Mouse (Mus musculus) kidney, embryonic 16.5 days (tissue): ENCODE data around the gene Gm29735. TPM values are rescaled to one million over a fixed set of nuclear protein-coding genes. Genes with fewer than 3 reads are reported as not detected.
"Not testable (repeated sequence)": the region's sequence is repeated elsewhere in the genome, so short reads cannot be mapped to it uniquely, and the experiment has no call there.

ENCODE experiments used
- ATAC-seq: fragments of 200-750 bp; cut with Nextera tagmentation; 2 replicates; pipeline ENCODE4 v1.8.0; 2017; ENCODE audit warnings: moderate TSS enrichment; ENCODE audit not compliant: low FRiP score, low TSS enrichment
- H3K27ac ChIP-seq: fragments of 300-500 bp; sonication (generic); 2 replicates; pipeline ENCODE4 v1.5.1; 2014; ENCODE audit warnings: low read length
- H3K27me3 ChIP-seq: fragments of 300-500 bp; sonication (generic); 2 replicates; pipeline ENCODE4 v1.6.1; 2014; ENCODE audit warnings: low read length, control low read depth, mixed read lengths; ENCODE audit not compliant: insufficient read depth
- H3K36me3 ChIP-seq: fragments of 300-500 bp; sonication (generic); 2 replicates; pipeline ENCODE4 v1.6.1; 2014; ENCODE audit warnings: low read length, control low read depth, mixed read lengths; ENCODE audit not compliant: insufficient read depth
- H3K4me1 ChIP-seq: fragments of 300-500 bp; sonication (generic); 2 replicates; pipeline ENCODE4 v1.6.1; 2014; ENCODE audit warnings: low read length, control low read depth, mixed read lengths; ENCODE audit not compliant: insufficient read depth
- H3K4me2 ChIP-seq: fragments of 300-500 bp; sonication (generic); replicated peaks from 2 replicates; pipeline ENCODE4 v1.6.1; 2014; ENCODE audit warnings: low read depth, low read length
- H3K4me3 ChIP-seq: fragments of 300-500 bp; sonication (generic); 2 replicates; pipeline ENCODE4 v1.5.1; 2014; ENCODE audit warnings: mild to moderate bottlenecking, low read length
- H3K9ac ChIP-seq: fragments of 300-500 bp; sonication (generic); replicated peaks from 2 replicates; pipeline ENCODE4 v1.6.1; 2014; ENCODE audit warnings: low read length
- H3K9me3 ChIP-seq: fragments of 300-500 bp; sonication (generic); 2 replicates; pipeline ENCODE4 v1.6.1; 2016; ENCODE audit warnings: low read length, control low read depth
- WGBS: fragments of 180-500 bp; shearing (Covaris S2); extraction: QIAGEN DNeasy Blood & Tissue Kit; methylation state at CpG from one replicate; pipeline ENCODE4 v1.1.7; 2014; 5-methylcytosine and 5-hydroxymethylcytosine counted together
- polyA plus RNA-seq: library from polyadenylated mRNA; unstranded; fragments of >200 nt; fragmentation: Nextera tagmentation; extraction: Ambion mirVana; gene quantifications from 2 replicates; pipeline ENCODE4 v1.2.1, GENCODE M21; 2015

Gm29735 gene
- polyA plus RNA-seq, 1 experiment from 2014 or later, result not detected

DNA sequence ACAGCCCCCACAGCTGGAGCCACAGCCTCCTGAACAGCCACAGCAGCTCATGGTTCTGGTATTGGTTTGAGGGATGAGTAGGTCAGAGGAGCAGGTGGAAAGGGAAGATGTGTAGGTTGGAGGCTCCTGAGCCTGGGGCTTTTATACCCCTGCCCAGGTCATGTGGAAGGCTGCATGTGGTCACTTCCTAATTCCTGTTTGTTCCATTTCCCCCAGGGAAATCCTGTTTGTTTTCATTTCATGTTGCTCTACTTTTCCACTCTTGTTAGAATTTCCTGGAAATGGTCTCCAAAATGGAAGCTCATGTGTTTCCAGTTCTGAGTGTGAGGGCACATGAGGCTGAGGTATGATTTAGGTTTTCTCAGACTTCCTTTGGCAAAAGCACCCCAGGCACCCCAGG lies 8.7 kb upstream of the Gm29735 start, which contains the start of gene Gm4553:
Gene Gm4553 (minus strand): TSS at position 101 of the 400 bp plus-strand sequence.
- not testable (repeated sequence) for H3K27ac ChIP-seq, H3K4me2 ChIP-seq, ATAC-seq, H3K9ac ChIP-seq, H3K9me3 ChIP-seq, H3K4me1 ChIP-seq, H3K27me3 ChIP-seq, H3K4me3 ChIP-seq, H3K36me3 ChIP-seq

DNA sequence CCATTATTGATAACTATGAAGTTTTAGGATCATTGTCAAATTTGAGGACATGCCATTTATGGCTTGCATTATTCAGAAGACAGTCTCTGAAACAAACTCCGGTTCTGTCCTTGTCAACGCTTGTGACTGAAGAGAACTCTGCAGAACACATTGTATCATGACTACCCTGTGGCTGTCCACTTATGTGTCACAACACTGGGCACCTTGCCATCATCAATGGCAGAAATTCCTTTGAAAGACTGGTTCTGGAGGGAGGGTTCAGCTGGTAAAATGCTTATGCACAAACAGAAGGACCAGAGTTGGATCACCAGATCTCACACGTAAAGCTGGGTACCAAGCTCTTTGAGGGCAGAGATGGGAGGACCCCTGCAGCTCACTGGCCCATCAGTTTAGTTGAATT lies 2.5 kb upstream of the Gm29735 start:
- Histone ChIP-seq H3K36me3 (no peaks in the 10 kb centered on the region), H3K27me3 (no peaks in the 10 kb centered on the region), H3K4me1 (no peaks in the 10 kb centered on the region), H3K4me2 (no peak overlapping the region), H3K9ac (no peak overlapping the region), H3K9me3 (no peaks in the 10 kb centered on the region), H3K4me3 (no peak overlapping the region), H3K27ac (no peak overlapping the region)
- ATAC-seq, result no peak
- WGBS, result 95% methylated on average over 3 of the region's 3 CpGs

DNA sequence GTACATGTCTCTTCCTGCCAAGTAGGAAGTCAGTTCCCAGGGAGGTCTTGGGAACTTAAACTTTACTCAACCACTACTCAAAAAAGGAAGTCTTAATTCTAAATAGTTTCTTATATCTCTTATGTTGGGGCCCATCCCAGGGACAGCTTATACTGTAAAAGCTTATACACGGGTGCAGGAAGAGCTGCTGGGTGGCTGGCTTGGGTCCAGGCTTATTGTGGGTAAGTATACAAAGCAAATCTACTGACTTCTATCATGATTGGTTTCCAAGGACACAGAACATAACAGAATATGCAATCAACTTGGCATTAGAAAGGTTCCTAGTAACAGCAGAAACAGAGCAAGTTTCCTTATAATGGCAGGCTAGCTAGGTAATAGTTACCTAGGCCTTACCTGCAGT lies 1.6 kb downstream of the Gm29735 start:
- Histone ChIP-seq H3K9ac (no peak overlapping the region), H3K9me3 (no peaks in the 10 kb centered on the region), H3K4me3 (no peak overlapping the region), H3K4me1 (no peaks in the 10 kb centered on the region), H3K4me2 (no peak overlapping the region), H3K36me3 (no peaks in the 10 kb centered on the region), H3K27me3 (no peaks in the 10 kb centered on the region), H3K27ac (no peak overlapping the region)
- WGBS, result 69% methylated on average over 1 of the region's 1 CpGs
- ATAC-seq, result no peak

DNA sequence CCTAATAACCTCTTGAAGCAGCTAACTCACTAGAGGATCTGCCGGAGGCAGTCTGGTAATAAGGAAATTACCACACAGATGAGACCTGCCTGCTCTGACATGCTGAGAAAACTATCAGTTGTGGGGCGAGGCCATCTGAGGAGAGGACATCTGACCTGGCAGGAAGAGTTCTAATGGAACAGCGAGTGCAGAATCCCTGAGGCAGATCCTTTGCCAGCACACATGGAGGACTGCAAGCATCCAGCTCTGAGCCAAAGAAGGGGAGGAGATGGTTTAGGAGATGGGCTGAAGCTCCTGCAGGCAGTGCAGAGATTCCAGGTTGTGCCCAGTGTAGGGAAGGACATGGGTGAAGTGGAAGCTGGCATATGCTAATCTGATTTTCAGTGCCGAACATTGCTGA lies 4.7 kb downstream of the Gm29735 start:
- H3K36me3 ChIP-seq, result no peaks in the 10 kb centered on the region
- H3K9me3 ChIP-seq, result no peaks in the 10 kb centered on the region
- no peak for ATAC-seq
- H3K4me3 ChIP-seq, result no peak overlapping the region
- no peak overlapping the region for H3K4me2 ChIP-seq
- H3K27me3 ChIP-seq, result no peaks in the 10 kb centered on the region
- 81% methylated on average over 4 of the region's 4 CpGs for WGBS
- no peak overlapping the region for H3K27ac ChIP-seq
- H3K9ac ChIP-seq, result no peak overlapping the region
- no peaks in the 10 kb centered on the region for H3K4me1 ChIP-seq

DNA sequence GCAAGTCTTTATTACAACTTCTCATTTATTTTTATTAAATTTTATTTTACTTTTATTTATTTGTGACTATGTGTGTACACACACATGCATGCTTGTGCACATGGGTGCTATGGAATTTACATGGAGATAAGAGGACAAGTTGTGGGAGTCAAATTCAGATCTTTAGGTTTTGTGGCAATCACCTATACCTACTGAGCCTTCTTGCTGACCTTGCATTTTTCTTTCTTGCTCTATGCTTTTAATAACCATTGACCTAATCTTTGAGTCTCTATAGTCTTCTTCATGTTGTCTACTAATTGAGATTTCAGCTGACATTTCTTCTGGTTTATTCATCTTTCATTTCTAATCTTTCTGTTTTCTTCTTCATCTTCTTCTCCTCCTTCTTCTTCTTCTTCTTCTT lies 8.3 kb downstream of the Gm29735 start:
- no peak overlapping the region for H3K9ac ChIP-seq
- no peak for ATAC-seq
- H3K9me3 ChIP-seq, result no peaks in the 10 kb centered on the region

DNA sequence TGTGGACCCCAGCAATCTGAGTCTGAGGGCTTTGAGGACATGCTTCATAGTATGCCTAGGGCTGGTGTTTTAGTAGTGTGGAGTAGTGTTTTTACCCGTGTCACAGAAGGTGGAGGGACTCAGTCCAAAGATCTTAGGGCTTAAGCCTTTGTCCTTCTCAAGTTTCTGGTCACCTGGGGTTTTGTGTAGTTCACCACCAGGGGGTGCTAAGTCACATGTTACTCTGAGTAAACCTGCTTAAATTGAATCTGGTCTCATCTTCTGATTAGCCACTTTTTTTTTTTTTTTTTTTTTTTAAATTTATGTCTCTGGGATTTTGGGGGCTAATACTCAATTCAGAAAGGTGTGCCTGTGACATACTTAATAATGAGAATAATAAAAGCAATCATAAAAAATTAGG lies 10.9 kb downstream of the Gm29735 start:
- H3K36me3 ChIP-seq, result no peaks in the 10 kb centered on the region
- no peak overlapping the region for H3K4me2 ChIP-seq
- H3K9me3 ChIP-seq, result no peaks in the 10 kb centered on the region
- no peaks in the 10 kb centered on the region for H3K4me1 ChIP-seq
- H3K27ac ChIP-seq, result no peak overlapping the region
- WGBS, result 0% methylated on average over 1 of the region's 1 CpGs
- H3K9ac ChIP-seq, result no peak overlapping the region
- no peak overlapping the region for H3K4me3 ChIP-seq
- no peaks in the 10 kb centered on the region for H3K27me3 ChIP-seq
- no peak for ATAC-seq

More for the DNA sequence above, 8.3 kb downstream of the Gm29735 start:
- Histone ChIP-seq H3K36me3 (no peaks in the 10 kb centered on the region), H3K27ac (no peak overlapping the region), H3K4me2 (no peak overlapping the region), H3K27me3 (no peaks in the 10 kb centered on the region), H3K4me3 (no peak overlapping the region), H3K4me1 (no peaks in the 10 kb centered on the region)

DNA sequence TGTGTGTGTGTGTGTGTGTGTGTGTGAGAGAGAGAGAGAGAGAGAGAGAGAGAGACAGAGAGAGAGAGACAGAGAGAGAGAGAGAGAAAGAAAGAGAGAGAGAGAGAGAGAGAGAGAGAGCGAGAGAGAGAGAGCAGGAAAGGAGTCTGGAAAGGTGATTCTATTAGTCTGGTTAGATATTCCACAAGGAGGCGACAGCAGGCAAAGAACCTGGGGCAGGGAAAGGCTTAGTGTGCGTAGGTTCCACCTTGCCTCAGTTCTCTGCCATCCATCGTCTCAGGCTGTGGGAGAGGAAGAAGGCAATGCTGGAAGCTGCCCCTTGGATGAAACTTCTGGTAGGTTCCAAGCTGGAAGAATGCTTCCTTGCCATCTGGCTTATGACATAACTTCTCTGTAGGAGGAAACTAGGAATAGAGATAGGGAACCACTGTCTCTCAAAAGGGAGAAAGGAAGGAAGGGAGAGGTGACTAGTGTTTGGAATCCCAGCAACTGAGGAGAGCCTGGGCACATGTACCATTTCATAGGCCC lies 11.4 kb downstream of the Gm29735 start:
- Histone ChIP-seq H3K27ac (no peak overlapping the region), H3K9me3 (no peaks in the 10 kb centered on the region), H3K4me2 (no peak overlapping the region), H3K27me3 (no peaks in the 10 kb centered on the region), H3K9ac (no peak overlapping the region), H3K36me3 (no peaks in the 10 kb centered on the region), H3K4me3 (no peak overlapping the region), H3K4me1 (no peaks in the 10 kb centered on the region)
- whole genome bisulfite sequencing, result 37% methylated on average over 4 of the region's 4 CpGs
- no peak for ATAC-seq

DNA sequence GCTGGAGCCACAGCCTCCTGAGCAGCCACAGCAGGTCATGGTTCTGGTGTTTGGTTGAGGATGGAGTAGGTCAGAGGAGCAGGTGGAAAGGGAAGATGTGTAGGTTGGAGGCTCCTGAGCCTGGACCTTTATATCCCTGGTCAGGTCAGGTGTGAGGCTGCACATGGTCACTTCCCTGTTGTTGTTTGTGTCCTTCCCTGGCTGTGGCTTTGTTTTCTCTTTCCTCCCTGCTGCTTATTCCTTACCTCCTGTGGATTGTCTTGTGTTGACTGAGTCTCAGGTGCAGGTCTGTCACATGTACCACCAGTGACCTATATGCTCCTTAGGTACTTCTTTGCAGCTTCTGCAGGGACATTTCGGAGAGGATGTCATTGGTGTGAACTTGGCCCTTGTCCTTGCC lies 12.4 kb downstream of the Gm29735 start, which contains the start of gene Gm45337:
Gene Gm45337 (minus strand): TSS at position 101 of the 400 bp plus-strand sequence.
- no peak for ATAC-seq
- H3K4me1 ChIP-seq, result no peaks in the 10 kb centered on the region
- H3K9me3 ChIP-seq, result no peaks in the 10 kb centered on the region
- H3K36me3 ChIP-seq, result no peaks in the 10 kb centered on the region
- H3K27me3 ChIP-seq, result no peaks in the 10 kb centered on the region
- WGBS, result 87% methylated on average over 1 of the region's 1 CpGs
- H3K27ac ChIP-seq, result no peak within 1 kb of the TSS
- H3K4me3 ChIP-seq, result no peak within 1 kb of the TSS
- H3K4me2 ChIP-seq, result no peak within 1 kb of the TSS
- H3K9ac ChIP-seq, result no peak within 1 kb of the TSS

DNA sequence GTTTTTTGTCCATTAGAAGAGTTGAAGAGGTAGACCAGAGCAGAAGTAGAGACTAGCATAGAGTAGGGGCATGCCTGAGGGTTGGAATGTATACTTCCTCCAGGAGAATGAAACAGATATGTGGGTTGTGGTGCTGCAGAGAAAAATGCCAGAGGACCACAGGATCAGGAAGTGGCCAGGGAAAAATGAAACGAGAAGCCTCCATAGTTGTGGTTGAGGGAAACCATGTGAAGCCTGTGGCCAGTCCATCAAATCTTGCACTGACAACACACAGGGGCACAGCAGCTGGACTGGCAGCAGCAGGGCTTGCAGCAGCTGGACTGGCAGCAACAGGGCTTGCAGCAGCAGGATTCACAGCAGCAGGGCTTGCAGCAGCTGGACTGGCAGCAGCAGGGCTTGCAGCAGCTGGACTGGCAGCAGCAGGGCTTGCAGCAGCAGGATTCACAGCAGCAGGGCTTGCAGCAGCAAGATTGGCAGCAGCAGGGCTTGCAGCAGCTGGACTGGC lies 13.4 kb downstream of the Gm29735 start:
- H3K36me3 ChIP-seq, ATAC-seq: not testable (repeated sequence)
- WGBS, result 20% methylated on average over 1 of the region's 1 CpGs

DNA sequence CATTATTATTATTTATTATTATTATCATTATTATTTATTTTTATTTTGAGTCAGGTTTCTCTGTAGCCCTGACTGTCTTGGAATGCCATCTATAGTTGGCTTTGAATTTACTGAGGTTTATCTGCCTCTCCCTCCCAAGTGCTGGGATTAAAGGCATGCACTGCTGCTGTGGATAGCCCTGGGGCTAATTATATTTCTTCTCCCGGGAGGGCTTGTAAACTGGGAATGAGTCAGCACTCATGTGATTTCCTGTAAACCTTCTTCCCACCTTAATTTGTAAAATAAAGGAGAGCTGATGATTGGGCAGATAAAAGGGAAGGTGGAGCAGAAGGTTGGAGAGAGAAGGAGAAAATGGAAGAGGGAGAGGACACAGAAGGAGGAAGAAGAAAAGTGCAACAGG lies 16.2 kb downstream of the Gm29735 start:
- Histone ChIP-seq H3K4me1 (no peaks in the 10 kb centered on the region), H3K4me2 (no peak overlapping the region), H3K27ac (no peak overlapping the region), H3K4me3 (no peak overlapping the region), H3K9me3 (no peaks in the 10 kb centered on the region), H3K27me3 (no peaks in the 10 kb centered on the region), H3K9ac (no peak overlapping the region), H3K36me3 (no peaks in the 10 kb centered on the region)
- 9% methylated on average over 1 of the region's 1 CpGs for WGBS
- no peak for ATAC-seq

More for the DNA sequence above, 13.4 kb downstream of the Gm29735 start:
- not testable (repeated sequence) for H3K4me2 ChIP-seq, H3K27ac ChIP-seq, H3K27me3 ChIP-seq, H3K4me1 ChIP-seq, H3K9ac ChIP-seq, H3K9me3 ChIP-seq, H3K4me3 ChIP-seq
